Mouse (Mus musculus) splenic B cell, adult 2 months (primary cell): ENCODE data around the gene Cnr1.

Source experiments
- DNase-seq: peaks from one replicate; pipeline ENCODE4 v3.0.0-alpha.2; 2011; ENCODE audit warnings: low read depth, low spot score
- H3K27me3 ChIP-seq: 2 replicates; pipeline ENCODE4 v1.6.1; 2012; ENCODE audit warnings: mild to moderate bottlenecking, low read length, moderate library complexity, mixed read lengths; ENCODE audit not compliant: control insufficient read depth, poor library complexity, insufficient read depth, severe bottlenecking
- H3K36me3 ChIP-seq: 2 replicates; pipeline ENCODE4 v1.6.1; 2012; ENCODE audit warnings: mild to moderate bottlenecking, low read length, moderate library complexity, mixed read lengths; ENCODE audit not compliant: control insufficient read depth, poor library complexity, insufficient read depth, severe bottlenecking

Gene Cnr1

DNA sequence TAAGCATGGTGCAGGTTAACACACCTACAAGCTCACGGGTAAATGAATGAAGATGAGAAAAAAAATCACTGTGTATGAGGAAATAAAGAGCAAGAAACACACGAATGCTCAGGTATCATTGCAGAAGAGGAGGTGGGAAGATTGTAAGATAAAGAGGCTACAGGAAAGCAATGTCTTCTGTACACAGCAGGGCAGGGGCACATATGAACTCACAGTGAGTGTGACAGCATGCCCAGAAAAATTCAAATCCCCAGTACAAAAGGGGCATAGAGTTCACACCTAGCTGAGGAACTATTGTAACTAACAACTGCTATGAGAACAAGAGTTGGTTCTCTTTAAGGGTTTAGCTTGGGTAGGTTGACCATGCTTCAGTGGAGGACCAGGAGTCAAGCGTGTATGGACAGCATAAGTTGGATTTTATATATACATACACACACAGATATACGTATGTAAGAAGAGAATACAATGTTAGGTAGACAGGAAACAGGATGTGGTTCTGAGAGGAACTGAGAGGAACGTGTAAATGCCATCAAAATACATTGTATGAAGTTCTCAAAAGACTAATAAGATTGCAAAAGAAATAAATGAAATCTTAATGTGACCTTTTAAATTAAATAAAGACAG lies 64.2 kb downstream of the Cnr1 start:
- Histone ChIP-seq H3K27me3 (no peaks in the 10 kb centered on the region), H3K36me3 (no peaks in the 10 kb centered on the region)
- peak; percentile 52 for DNase-seq

DNA sequence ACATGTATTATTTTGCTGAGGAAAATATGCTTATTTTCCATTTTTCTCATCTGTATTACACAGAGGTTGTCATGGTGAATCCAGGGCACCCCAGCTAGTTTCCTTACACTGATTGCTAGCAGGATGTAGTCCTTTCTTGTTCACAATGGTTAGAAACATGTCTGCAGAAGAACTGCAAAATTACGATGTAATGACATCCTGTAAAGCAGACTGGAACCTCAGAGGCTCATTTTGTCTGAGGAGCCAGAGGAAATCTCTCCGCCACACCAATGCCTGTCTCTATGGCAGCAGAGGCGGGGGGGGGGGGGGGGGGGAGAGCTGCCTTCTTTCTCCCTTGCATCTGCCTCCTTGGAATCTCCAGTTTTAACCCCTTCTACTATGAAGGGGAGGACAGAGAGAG lies 68.3 kb downstream of the Cnr1 start:
- H3K36me3 ChIP-seq = no peaks in the 10 kb centered on the region

GRCm38 (mm10) chr4:33996382-33996781 lies 72.0 kb downstream of the Cnr1 start:
- DNase-seq = peak; percentile 59
- H3K27me3 ChIP-seq = no peaks in the 10 kb centered on the region
- H3K36me3 ChIP-seq = no peaks in the 10 kb centered on the region

More for the DNA sequence above, 68.3 kb downstream of the Cnr1 start:
- no peaks in the 10 kb centered on the region for H3K27me3 ChIP-seq
- no peak for DNase-seq
